Mouse (Mus musculus) heart, adult 8-10 months (tissue): ENCODE results near the gene Nfkbid. TPM values are rescaled to one million over a fixed set of nuclear protein-coding genes. Genes with fewer than 3 reads are reported as not detected.

Experiments used
- DNase-seq: peaks from one replicate; pipeline ENCODE4 v3.0.0; 2022; ENCODE audit warnings: low spot score
- total RNA-seq, 4 experiments: library from RNA; stranded (reverse); gene quantifications; 2 replicates each; pipeline ENCODE4 v1.2.4; 2022

The Nfkbid gene
- total RNA-seq = under 1 TPM in 3 of 4 experiments, not detected in 1; 0.12 to 0.46 (median 0.28) TPM

DNA sequence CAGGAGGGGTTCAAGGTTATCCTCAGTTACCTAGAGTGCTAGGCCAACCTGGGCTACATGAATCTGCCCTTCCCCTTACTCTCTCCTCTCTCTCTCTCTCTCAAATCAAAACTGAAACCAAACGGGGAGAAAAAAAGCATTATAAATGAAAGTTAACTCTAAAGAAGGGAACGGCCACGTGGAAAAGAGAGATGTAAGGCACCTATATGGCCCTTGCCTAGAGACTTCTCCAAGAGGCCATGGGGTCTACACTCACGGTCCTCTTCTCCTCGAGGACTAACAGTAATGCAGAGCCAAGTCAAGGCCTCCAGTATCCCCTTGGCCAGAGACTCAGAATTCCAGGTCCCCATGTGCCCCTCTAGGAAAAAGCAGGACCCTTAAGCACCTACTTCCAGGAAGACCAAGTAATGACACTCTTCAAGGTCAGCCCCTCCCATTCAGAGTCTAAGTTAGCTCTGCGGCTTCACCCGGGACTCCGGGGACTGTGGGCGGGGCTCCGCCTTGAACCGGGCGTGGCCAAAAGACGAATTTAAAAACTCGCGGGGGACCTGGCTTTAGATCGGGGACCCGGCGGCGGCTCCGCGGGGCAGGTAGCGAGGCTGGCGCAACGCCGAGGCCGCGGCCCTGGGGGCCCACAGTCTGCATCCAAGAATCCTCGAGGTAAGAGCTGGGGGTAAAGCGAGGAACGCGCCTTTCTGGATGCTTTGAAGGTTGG, at the start of gene Nfkbid:
Gene Nfkbid, plus strand, starts transcription at position 558 of the 715 bp plus-strand sequence.
- DNase-seq = peak; percentile 70

DNA sequence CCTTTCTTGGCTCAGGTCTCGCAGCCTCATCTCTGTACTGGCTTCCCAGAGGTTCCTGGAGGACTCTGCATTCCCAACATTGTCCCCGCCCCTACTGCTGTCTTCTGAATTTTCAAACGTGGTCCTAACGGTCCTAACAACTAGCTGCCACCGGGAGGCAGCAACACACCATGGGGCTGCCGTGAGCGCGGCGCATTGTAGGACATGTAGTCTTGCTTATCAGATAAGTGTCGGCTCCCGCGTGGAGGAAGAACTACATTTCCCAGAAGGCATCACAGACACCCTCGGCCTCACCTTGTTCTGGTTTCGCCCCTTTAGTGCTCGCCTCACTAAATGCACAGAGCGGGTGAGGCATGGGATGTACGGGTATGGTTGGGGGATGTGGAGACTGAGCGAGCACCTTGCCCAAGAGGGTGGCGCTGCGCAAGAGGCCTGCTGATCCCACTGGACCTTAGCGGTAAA, 48.0 kb upstream of the Nfkbid start:
- DNase-seq = peak; percentile 93

DNA sequence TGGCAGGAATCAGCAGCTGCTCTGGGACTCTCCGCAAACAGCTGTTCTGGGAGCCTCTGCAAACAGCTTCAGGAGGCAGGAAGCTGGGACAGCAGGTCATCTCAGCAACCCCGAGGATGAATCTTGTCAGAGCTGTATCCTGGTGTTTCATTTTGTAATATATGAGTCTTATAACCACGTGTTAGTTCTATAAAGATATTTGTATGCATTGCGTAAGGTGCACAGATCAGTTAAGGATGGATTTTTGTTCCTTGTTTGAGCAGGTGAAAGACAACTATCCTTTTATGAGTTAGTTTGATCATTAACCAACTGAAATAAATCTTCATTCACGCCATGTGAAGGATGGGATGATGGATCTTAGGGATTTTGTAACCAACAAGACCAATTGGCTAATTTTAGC, 41.5 kb upstream of the Nfkbid start:
- no peak for DNase-seq

DNA sequence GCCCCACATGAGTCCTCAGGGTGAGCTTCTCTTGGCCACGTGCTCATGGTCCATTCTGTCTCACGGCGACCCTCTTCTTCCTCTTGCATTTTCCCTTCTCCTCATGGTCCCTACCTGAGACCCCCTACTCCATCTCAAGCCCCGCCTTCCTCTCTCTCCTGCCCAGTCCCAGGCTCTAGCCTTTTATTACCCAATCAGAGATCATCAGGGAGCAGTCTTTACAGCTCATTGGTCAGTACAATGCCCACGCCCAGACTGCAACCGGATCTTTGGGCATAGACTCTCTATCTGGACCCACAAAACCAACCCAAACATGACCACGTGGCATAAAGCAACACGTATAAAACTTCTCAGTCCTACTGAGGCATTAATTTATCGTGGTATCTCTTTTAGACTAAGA, 37.4 kb upstream of the Nfkbid start:
- DNase-seq = no peak

DNA sequence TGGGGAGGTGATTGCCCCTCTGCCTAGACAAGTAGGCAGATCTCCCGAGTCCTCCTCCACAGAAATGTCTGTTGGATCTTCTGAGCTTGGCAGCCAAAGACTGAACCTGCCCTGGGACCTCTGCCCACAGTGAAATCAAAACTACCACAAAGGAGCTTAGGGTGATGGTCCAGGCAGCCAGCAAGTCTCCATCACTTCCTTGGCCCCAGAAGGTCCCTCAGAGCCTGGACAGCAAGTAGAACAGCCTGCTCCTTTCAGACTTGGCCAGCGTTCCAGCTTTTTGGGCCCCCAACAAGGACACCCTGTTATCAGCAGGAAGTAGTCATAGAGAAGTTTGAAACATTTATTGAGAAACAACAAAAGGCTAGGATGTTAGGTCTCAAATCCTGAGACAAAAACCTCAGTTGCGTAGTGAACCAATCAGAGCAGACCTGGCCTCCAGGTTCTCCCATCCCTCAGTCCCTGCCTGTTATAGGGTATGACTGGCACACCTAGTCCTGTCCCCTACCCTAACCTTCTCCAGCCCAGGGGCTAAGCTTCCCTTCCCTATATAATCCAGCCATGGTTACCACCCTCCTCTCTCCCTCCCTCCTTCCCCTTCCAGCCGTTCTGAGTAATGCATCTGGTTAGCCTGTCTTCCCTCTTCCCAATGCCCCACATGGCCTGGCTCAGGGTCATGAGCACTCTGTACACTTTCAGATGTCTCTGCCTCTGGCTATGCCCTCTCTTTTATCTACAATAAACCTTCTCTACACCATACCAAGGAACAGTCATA, 28.6 kb upstream of the Nfkbid start:
- no peak for DNase-seq

DNA sequence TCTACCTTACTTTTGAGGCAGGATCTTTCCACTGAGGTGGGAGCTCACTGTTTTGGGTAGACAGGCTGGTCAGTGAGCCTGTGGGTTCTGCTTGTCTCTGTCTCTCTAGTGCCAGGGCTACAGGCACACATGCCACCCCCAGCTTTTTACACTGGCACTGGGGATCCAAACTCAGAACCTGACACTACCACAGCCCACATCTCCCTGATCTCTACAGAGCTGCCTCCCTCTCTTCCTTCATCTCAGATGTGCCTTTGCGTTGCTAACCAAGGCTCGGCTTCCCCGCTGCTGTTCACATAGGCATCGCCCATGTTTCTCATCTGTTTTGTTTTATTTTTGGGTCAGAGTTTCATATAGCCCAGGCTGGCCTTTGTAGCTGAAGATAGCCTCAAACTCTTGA, 27.9 kb upstream of the Nfkbid start:
- DNase-seq = no peak

DNA sequence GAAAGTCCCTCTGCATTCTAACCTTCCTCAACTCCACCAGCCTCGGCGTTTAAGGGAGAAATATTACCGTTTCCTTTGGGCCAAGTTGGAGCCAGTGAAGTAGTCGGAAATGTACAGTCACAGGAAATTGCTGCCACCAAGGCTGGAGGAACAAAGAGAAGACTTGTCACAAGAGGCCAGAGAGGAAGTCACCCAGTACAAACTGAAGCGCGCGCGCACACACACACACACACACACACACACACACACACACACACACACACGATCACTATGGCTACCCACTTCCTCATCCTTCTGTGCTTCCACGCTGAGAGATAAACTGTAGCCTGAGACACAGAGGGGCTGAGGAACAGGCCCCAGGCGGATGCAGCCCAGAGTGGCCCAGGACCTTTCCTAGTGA, 27.2 kb upstream of the Nfkbid start:
- peak; percentile 38 for DNase-seq

DNA sequence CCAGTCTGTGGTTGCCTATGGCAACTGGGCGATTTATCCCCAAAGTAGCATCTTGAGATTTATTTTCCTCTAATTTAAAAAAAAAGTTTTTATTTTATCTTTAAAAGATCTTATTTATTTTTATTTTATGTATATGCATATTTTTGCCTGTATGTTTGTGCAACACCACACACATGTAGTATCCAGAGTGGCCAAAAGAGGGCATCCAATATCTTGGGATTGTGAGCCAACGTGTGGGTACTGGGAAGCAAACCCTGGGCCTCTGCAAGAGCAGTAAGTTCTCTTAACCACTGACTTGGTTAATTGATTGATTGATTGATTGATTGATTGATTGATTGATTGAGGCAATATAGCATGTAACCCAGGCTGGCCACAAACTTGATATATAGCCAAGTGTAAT, 26.7 kb upstream of the Nfkbid start:
- DNase-seq = no peak

DNA sequence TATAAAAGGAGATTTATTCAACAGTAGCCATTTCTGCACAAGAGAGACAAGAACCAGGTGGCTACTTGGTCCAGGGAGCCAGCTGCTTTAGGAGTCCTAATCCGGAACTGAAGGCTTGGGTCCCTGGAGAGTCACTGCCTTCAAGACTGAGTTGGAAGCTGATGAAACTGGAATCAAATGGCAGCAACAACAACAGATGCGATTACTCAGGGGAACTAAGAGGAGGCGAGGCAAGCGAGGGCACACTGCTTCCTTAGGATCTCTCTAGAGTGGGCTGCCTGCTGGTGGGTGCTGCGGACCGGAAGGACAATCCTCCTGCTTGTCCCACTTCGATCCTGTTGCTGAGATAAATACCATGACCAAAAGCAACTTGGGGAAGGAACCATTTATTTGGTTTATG, 21.9 kb upstream of the Nfkbid start:
- no peak for DNase-seq

DNA sequence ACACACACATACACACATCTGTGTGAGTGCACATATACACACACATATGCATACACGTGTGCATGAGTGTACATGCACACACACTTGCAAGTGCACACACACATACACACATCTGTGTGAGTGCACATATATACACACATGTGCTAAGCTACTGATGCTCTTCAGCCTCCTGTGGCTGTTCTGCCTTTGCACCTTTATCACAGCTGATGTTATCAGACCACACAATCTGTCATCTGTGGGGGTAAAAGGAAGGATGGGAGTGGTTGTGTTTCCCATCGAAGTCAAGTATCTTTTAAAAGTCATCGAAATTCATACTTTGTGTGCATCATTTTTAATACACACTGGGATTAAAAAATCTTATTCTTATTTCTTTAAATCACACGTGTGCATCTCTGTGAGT, 19.2 kb upstream of the Nfkbid start:
- DNase-seq = no peak

DNA sequence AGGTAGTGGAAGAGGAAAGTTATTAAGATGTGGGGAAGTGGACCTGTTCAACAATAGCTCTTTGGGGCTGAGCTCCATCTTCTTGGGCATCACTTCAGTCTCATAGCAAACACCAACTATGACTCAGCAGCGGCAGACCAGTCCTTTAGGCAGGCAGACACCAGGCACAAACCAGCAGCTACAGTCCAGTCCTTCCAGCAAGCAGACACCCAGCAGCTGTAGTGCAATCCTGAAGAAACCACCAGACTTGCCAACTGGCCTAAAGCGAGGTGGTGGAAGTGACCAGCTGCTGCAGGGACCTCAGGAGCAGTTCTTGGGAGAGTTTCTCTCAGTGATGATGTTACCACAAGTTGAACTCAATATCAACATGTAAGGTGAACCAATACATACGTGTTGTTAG, 12.9 kb upstream of the Nfkbid start:
- no peak for DNase-seq

DNA sequence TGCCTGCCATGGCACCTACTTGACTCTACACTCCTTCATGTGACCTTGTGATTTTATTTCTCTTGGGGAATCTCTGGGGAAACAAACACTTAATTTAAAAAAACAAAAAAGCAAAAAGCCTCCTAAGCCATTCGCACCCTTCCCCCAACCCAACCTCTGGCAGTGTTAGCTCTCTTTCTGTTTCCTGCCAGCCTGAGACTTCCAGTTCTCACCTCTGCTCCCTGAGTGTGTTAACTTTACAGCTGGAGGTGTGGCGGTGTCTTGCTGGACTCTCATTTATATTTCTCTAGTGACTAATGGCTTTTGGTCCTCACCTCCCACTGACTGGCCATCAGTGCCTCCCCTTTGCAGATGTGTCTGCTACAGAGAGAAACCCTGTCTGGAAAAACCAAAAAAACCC, 11.7 kb upstream of the Nfkbid start:
- no peak for DNase-seq

DNA sequence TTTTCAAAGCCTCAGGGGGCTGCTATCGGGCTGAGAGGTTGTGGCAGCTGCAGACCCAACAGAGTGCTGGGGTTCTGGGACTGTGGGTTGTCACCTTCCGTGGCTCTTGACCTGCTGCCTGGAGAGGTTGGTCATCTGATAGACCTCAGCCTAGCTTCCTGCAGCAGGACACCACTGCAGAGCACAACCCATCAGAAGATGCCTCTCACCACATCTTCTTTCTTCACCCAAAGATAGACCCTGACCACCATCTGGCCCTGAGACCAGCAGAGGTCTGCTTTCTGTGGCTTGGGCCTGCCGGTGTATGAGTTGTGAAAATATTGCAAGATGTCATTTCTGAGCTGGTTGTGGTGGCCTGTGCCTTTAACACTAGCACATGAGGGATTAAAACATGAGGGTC, 10.5 kb upstream of the Nfkbid start:
- DNase-seq = no peak

DNA sequence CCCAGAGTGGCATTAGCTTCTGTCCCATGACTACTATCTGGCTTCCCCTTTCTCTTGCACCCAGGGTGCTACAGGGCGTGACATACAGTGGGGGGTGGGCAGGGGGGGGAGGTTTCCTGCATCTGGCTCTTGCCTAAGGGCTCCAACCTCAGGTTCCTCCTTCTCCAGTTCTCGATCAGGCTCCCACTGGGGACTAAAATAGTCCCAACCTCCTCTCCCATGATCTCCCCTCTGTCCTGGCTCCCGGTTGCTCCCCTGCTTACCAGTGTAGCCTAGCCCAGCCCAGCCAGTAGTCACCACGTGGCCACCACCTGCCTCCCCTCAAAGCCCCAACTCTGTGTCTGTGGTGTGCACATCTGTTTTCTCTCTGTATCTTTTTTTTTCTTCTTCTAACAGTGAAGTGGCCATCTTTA, 8.8 kb upstream of the Nfkbid start:
- peak; percentile 23 for DNase-seq

DNA sequence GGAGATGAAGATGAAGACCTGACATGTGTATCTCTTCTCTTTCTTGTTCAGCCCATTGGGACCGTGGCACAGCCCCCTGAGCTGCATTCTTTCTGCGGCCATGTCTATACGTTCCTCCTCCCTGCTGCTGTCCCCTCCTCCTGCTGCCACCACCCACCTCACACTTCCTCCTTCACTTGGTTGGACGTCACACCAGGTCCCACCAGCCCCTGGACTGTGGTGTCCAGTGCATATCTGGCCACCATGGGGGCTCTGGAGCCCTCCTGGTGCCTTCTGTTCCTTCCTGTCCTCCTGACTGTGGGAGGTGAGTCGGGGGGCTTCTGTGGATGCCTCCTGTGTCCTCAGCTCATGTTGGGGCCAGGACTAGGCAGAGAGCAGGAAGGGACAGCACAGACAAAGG, 7.9 kb upstream of the Nfkbid start, which contains the start of gene Tyrobp:
Gene Tyrobp, plus strand, starts transcription at position 165 of the 400 bp plus-strand sequence.
- peak; percentile 31 for DNase-seq

DNA sequence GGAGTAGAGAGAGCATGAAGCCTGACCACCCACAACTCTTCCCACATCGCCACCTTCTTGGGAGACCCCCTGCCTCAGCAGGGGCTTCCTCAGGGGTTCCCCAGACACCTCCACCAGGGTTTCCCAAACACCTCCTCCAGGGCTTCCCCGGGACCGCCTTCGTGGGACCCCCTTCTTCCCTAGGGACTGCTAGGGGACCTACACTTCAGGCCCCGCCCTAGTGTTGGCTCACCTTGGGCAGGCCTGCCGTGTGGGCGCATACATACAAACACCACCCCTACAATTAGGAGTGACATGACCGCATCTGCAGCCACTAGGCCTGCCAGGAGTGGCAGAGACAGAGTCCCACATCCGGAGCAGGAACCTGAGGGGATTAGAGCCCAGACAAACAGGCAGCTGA, 3.7 kb upstream of the Nfkbid start:
- DNase-seq = no peak

DNA sequence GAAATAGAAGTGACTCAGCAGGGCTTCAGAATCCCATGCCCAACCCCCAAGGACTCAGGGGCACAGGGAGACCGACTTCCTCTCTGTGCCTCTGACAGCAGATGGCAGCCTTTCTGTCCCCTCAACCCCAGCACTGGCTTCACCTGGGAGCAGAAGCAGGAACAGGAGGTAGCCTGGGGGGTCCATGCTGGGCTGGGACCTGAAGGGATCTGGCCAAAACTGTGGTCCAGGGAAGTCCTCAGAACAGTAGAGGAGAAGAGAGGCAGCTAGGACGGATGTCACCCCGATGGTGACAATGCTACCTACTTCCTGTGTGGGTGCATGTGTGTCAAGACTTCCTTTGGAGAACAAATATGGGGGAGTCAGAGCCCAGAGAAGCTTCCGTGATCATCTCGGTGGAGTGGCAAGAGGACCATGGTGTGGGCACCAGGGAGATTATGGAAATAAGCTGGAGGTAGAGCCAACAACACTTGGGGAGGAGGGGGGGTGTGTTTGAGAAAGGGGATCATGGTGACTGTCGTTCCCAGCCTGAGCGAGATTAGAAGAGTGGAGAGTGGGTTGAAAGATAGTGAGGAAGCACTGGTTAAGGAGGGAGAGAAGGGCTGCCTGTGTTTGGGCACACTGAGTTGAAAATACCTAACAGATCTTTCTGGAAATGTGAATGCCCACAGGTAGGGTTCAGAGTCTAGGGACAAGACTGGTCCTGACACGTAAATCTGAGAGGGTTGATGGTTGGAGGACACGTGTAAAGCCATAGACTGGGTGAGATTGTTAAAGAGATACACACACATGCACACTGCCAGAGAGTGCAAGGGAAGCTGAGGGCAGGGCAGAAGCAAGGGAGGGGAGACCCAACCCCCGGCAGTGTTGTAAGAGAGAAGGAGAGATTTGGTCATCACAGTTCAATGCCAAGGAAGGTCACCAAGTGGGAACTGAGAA, 1.7 kb upstream of the Nfkbid start, which contains the start of gene Hcst:
Gene Hcst, minus strand, starts transcription at position 294 of the 939 bp plus-strand sequence.
- DNase-seq = peak; percentile 24

DNA sequence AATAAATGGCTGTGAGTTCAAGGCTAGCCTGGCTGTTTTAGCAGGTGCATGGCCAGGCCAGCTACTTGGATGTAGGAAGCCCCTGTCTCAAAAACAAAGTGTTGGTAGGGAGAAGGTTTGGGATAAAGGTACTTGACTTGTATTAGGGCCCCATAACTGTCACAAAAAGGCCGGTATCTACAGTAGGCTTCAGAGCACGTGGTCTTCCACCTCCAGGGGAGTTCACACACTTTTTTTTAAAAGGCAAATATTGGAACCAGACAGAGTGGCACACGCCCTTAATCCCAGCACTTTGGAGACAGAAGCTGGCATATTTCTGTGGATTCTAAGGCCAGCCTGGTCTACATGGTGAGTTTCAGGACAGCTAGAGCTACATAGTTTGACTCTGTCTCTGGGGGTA, 859 bp upstream of the Nfkbid start:
- DNase-seq = no peak

DNA sequence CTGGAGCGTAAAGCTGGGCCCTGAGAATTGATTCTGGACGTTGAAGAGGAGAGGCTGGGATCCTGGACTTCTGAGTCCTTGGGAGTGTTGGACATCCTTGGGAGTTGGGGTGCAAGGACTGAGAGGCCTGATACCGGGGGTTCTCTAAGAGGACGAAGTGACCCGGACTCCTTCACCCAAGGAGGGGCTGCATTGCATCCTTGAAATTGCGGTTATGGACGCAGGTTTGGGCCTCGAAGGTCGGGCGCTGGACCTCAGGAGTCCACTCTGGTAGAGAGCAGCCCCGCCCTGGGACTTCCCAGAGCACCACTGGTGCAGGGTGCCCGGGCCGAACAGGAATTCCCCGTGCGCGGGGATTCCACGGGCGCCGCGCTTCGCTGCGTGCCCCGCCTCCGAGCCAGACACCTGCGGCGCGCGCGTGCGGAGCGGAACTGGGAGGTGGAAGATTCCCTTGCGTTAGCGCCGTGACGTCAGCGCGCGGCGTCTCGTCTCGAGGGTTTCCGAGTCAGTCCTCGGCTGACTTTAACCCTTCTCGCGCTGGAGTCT, 431 bp downstream of the Nfkbid start:
- DNase-seq = peak; percentile 74

DNA sequence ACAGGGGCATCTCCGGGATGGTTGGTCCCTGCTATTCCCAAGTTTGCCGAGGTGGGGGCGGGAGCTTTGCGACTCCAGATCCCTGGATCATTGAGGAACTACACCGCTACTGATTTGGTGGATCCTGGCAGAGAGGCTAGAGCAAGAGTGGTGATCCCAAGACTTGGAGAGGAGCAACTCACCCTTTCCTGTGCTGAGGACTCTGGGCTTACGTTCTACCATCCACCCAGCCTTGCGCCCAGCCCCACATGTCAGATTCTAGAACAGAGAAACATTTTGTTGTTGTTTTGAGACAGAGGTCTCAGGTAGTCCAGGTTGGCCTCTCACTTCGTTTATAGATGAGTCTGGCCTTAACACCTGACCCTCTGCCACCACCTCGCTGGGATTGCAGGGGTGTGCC, 1.0 kb downstream of the Nfkbid start:
- no peak for DNase-seq

DNA sequence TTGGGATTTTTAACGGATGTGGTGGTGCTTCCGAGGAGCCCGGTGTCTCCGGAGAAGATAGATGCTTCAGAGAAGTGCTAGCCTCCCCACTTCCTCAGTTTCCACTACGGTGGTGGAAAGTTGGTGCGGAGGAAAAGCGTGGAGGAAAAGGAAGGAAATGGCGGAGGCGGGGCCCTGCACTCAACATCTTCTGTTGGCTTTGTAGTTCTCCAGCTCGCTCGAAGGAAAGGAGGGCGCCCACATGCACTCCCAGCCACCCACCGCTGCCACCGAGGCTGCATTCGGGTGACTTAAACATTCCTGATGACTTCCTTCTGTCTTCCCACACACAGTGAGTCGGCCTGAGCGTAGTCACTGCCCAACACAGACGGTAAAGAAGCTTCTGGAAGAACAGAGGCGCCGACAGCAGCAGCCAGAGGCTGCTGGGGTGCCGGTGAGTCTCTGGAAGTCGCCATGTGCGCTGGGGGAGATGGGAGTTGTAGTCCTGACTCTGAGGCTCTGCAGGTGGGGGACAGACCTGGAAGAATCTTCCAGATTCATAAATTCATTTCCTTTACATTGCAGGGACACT, 1.6 kb downstream of the Nfkbid start:
- peak; percentile 62 for DNase-seq
